Mouse (Mus musculus) cerebellum, adult 2 months (tissue): ENCODE data around the gene Ptges2. TPM values are rescaled to one million over a fixed set of nuclear protein-coding genes. Genes with fewer than 3 reads are reported as not detected.
A peak's percentile ranks its signal among the peaks of the same experiment; 100 is the strongest.

Source experiments
- DNase-seq, 2 experiments: peaks; one replicate each; pipeline ENCODE4 v3.0.0; 2021
- H3K27ac ChIP-seq: fragments of 200-500 bp; 2 replicates; pipeline ENCODE4 v1.5.1; 2012; ENCODE audit warnings: low read length, control low read depth, inconsistent platforms; ENCODE audit not compliant: insufficient read depth
- H3K27me3 ChIP-seq: fragments of 200-500 bp; 2 replicates; pipeline ENCODE4 v1.6.1; 2012; ENCODE audit warnings: inconsistent platforms, mild to moderate bottlenecking, low read length, moderate library complexity; ENCODE audit not compliant: control insufficient read depth, insufficient read depth
- H3K4me1 ChIP-seq: fragments of 200-500 bp; 2 replicates; pipeline ENCODE4 v1.6.1; 2011; ENCODE audit warnings: low read length; ENCODE audit not compliant: control insufficient read depth, insufficient read depth
- H3K4me3 ChIP-seq: fragments of 200-500 bp; replicated peaks from 2 replicates; pipeline ENCODE3; 2011; ENCODE audit warnings: mild to moderate bottlenecking, low read depth, low read length, control low read depth; ENCODE audit not compliant: insufficient read depth
- CTCF ChIP-seq: fragments of 200-500 bp; IDR thresholded peaks from 2 replicates; pipeline ENCODE4 v1.5.1; 2011; ENCODE audit warnings: low read depth, mild to moderate bottlenecking, control low read depth, low read length, moderate library complexity, borderline replicate concordance; ENCODE audit not compliant: insufficient read depth
- POLR2A ChIP-seq: fragments of 200-500 bp; IDR thresholded peaks from 2 replicates; pipeline ENCODE4 v1.6.1; 2011; ENCODE audit warnings: low read length, control low read depth, borderline replicate concordance; ENCODE audit not compliant: insufficient read depth
- WGBS: fragments of 180-500 bp; shearing (Covaris S2); methylation state at CpG from one replicate; pipeline ENCODE4 v1.1.7; 2018; 5-methylcytosine and 5-hydroxymethylcytosine counted together
- polyA plus RNA-seq: library from polyadenylated mRNA; depleted of rRNA; stranded (reverse); fragments of >200 nt; gene quantifications from 2 replicates; pipeline ENCODE4 v1.2.3, GENCODE M21; 2012

Ptges2 gene
- polyA plus RNA-seq, 1 experiment = 60.9 TPM

- H3K4me3 ChIP-seq = no peak overlapping the region
- H3K4me1 ChIP-seq = peaks cover 4% of the 10 kb centered on the region; the same call in 1 of the 2 replicates
- no peak for TF ChIP-seq POLR2A
- no peak for TF ChIP-seq CTCF
- DNase-seq = peak in 1 of 2 experiments; percentile 31
- 50% methylated on average over 7 of the region's 7 CpGs for WGBS
- H3K27ac ChIP-seq = no peak overlapping the region
- H3K27me3 ChIP-seq = no peaks in the 10 kb centered on the region
Observed at GRCm38 (mm10) chr2:32380001-32380500, 15.6 kb upstream of the Ptges2 start.

- H3K27ac ChIP-seq = 0 out of 2 replicates have a peak overlapping the region, but pooled peaks have one; percentile 0
- WGBS = under 1% methylated on average over 27 of the region's 27 CpGs
- TF ChIP-seq POLR2A (no peak), CTCF (no peak)
- DNase-seq = no peak
- H3K4me3 ChIP-seq = peak overlapping the region; percentile 74
- H3K27me3 ChIP-seq = no peaks in the 10 kb centered on the region
- peaks cover 4% of the 10 kb centered on the region; the same call in 1 of the 2 replicates for H3K4me1 ChIP-seq
Observed at GRCm38 (mm10) chr2:32381141-32381774, 14.4 kb upstream of the Ptges2 start.

- Histone ChIP-seq H3K27ac (peak within 1 kb of the TSS; percentile 40), H3K4me1 (peaks cover 4% of the 10 kb centered on the region; the same call in 1 of the 2 replicates), H3K27me3 (no peaks in the 10 kb centered on the region), H3K4me3 (peak within 1 kb of the TSS; percentile 74)
- WGBS = under 1% methylated on average over 47 of the region's 47 CpGs
- peak; percentile 69 for TF ChIP-seq POLR2A
- no peak for TF ChIP-seq CTCF
- peak; percentile 95 to 96 for DNase-seq
Observed at GRCm38 (mm10) chr2:32381775-32382223, 13.9 kb upstream of the Ptges2 start, which contains the start of gene 1110008P14Rik. 1110008P14Rik (minus strand) TSS chr2:32381938.

GRCm38 (mm10) chr2:32382689-32383088, 13.0 kb upstream of the Ptges2 start:
- no peaks in the 10 kb centered on the region for H3K27me3 ChIP-seq
- no peak overlapping the region for H3K27ac ChIP-seq
- H3K4me1 ChIP-seq = peaks cover 4% of the 10 kb centered on the region; the same call in 1 of the 2 replicates
- WGBS = 69% methylated on average over 2 of the region's 2 CpGs
- no peak for TF ChIP-seq CTCF
- no peak for TF ChIP-seq POLR2A
- DNase-seq = no peak
- H3K4me3 ChIP-seq = no peak overlapping the region

GRCm38 (mm10) chr2:32387706-32388490, 7.8 kb upstream of the Ptges2 start, which contains the start of gene Lcn2:
Lcn2 (minus strand) TSS chr2:32388252.
- H3K27me3 ChIP-seq = no peaks in the 10 kb centered on the region
- WGBS = 59% methylated on average over 5 of the region's 5 CpGs
- TF ChIP-seq POLR2A = no peak
- no peak for TF ChIP-seq CTCF
- no peak within 1 kb of the TSS for H3K27ac ChIP-seq
- no peaks in the 10 kb centered on the region for H3K4me1 ChIP-seq
- no peak for DNase-seq
- H3K4me3 ChIP-seq = no peak within 1 kb of the TSS

- no peaks in the 10 kb centered on the region for H3K4me1 ChIP-seq
- 80% methylated on average over 2 of the region's 2 CpGs for WGBS
- TF ChIP-seq POLR2A (no peak), CTCF (no peak)
- no peak overlapping the region for H3K27ac ChIP-seq
- H3K27me3 ChIP-seq = no peaks in the 10 kb centered on the region
- no peak for DNase-seq
- H3K4me3 ChIP-seq = no peak overlapping the region
Observed at GRCm38 (mm10) chr2:32389157-32389556, 6.5 kb upstream of the Ptges2 start.

GRCm38 (mm10) chr2:32390871-32391270, 4.8 kb upstream of the Ptges2 start:
- Histone ChIP-seq H3K4me1 (peaks cover 3% of the 10 kb centered on the region), H3K27ac (no peak overlapping the region), H3K27me3 (no peaks in the 10 kb centered on the region), H3K4me3 (no peak overlapping the region)
- WGBS = 77% methylated on average over 8 of the region's 8 CpGs
- no peak for DNase-seq
- TF ChIP-seq CTCF (no peak), POLR2A (no peak)
